Mouse (Mus musculus) bone marrow macrophage, adult 2 months (primary cell): ENCODE measurements around the gene Acsf2.
"Not testable (repeated sequence)": the region's sequence is repeated elsewhere in the genome, so short reads cannot be mapped to it uniquely, and the experiment has no call there.

Experiments
- CTCF ChIP-seq: IDR thresholded peaks from 2 replicates; pipeline ENCODE4 v1.5.1; 2012; ENCODE audit warnings: low read depth, mild to moderate bottlenecking, low read length, moderate library complexity
- POLR2A ChIP-seq: IDR thresholded peaks from 2 replicates; pipeline ENCODE4 v1.6.1; 2012; ENCODE audit warnings: mild to moderate bottlenecking, low read depth, low read length, borderline replicate concordance

DNA sequence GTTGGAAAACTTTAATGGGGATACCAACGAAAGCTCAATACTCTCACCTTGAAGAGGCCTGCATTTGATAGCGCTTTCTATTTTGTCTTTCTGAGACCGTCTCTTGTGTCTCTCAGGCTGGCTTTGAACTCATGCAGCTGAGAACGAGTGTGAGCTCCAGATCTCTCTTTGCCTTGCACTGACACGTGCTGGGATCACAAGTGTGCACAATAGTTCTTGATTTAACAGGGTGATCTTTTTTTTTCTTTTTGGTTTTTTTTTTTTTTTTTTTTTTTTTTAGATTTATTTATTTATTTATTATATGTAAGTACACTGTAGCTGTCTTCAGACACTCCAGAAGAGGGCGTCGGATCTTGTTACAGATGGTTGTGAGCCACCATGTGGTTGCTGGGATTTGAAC lies 49.6 kb upstream of the Acsf2 start:
- TF ChIP-seq CTCF, POLR2A: not testable (repeated sequence)
